Mouse (Mus musculus) heart, embryonic 16.5 days (tissue): ENCODE data around the gene Trip4. TPM values are rescaled to one million over a fixed set of nuclear protein-coding genes. Genes with fewer than 3 reads are reported as not detected.
"Not testable (repeated sequence)": the region's sequence is repeated elsewhere in the genome, so short reads cannot be mapped to it uniquely, and the experiment has no call there.

ENCODE experiments used
- ATAC-seq: fragments of 200-750 bp; cut with Nextera tagmentation; replicated peaks from 2 replicates; pipeline ENCODE4 v1.8.0; 2017; ENCODE audit warnings: moderate number of reproducible peaks; ENCODE audit not compliant: insufficient read depth, low FRiP score; ENCODE audit errors: extremely low read depth
- H3K27ac ChIP-seq: fragments of 300-500 bp; sonication (generic); 2 replicates; pipeline ENCODE4 v1.5.1; 2014; ENCODE audit warnings: mild to moderate bottlenecking, low read length, control low read depth, moderate library complexity
- H3K27me3 ChIP-seq: fragments of 300-500 bp; sonication (generic); 2 replicates; pipeline ENCODE4 v1.6.1; 2014; ENCODE audit warnings: low read length, mixed read lengths; ENCODE audit not compliant: control insufficient read depth, insufficient read depth
- H3K36me3 ChIP-seq: fragments of 300-500 bp; sonication (generic); 2 replicates; pipeline ENCODE4 v1.6.1; 2014; ENCODE audit not compliant: control insufficient read depth, insufficient read depth
- H3K4me1 ChIP-seq: fragments of 300-500 bp; sonication (generic); 2 replicates; pipeline ENCODE4 v1.6.1; 2014; ENCODE audit warnings: low read length, mixed read lengths; ENCODE audit not compliant: control insufficient read depth, insufficient read depth
- H3K4me2 ChIP-seq: fragments of 300-500 bp; sonication (generic); 2 replicates; pipeline ENCODE4 v1.6.1; 2014; ENCODE audit warnings: low read depth, mild to moderate bottlenecking, control low read depth, low read length
- H3K4me3 ChIP-seq: fragments of 300-500 bp; sonication (generic); 2 replicates; pipeline ENCODE4 v1.5.1; 2014; ENCODE audit warnings: mild to moderate bottlenecking, control low read depth, low read length
- H3K9ac ChIP-seq: fragments of 300-500 bp; sonication (generic); 2 replicates; pipeline ENCODE4 v1.6.1; 2014; ENCODE audit warnings: low read length, control low read depth
- H3K9me3 ChIP-seq: fragments of 300-500 bp; sonication (generic); replicated peaks from 2 replicates; pipeline ENCODE4 v1.6.1; 2016; ENCODE audit warnings: low read length; ENCODE audit not compliant: control insufficient read depth
- WGBS: fragments of 180-500 bp; shearing (Covaris S2); extraction: QIAGEN DNeasy Blood & Tissue Kit; methylation state at CpG from one replicate; pipeline ENCODE4 v1.1.7; 2014; 5-methylcytosine and 5-hydroxymethylcytosine counted together
- polyA plus RNA-seq: library from polyadenylated mRNA; unstranded; fragments of >200 nt; fragmentation: Nextera tagmentation; extraction: Ambion mirVana; gene quantifications from 2 replicates; pipeline ENCODE4 v1.2.1, GENCODE M21; 2015

Gene Trip4
- polyA plus RNA-seq, 1 experiment from 2014 or later = 22.5 TPM

DNA sequence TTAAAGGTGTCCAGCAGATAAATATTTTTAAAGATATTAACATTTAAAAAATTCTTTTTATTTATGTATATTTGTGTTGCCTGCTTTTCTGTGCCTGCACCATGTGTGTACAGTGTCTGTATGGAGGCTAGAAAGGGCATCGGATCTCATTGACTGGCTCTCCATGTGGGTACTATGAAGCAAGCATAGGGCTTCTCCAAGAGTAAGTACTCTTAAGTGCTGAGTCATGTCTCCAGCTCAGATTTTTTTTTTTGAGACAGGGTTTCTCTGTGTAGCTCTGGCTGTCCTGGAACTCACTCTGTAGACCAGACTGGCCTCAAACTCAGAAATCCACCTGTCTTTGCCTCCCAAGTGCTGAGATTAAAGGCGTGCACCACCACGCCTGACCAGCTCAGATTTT is 129.0 kb downstream of the Trip4 start:
- not testable (repeated sequence) for H3K36me3 ChIP-seq, H3K27me3 ChIP-seq, H3K27ac ChIP-seq, H3K9ac ChIP-seq, ATAC-seq, H3K9me3 ChIP-seq, H3K4me3 ChIP-seq, H3K4me2 ChIP-seq
- WGBS = 84% methylated on average over 3 of the region's 3 CpGs
- H3K4me1 ChIP-seq = peaks cover 16% of the 10 kb centered on the region

Other genes with a start within 250 kb of the Trip4 start
- gene Oaz2, start 240.8 kb downstream of the Trip4 start, polyA plus RNA-seq = 299 and 313 TPM in 2 replicates
- gene Zfp609, start 81.2 kb downstream of the Trip4 start, polyA plus RNA-seq = 4.2 and 5.1 TPM in 2 replicates
- 85.6 and 105 TPM in 2 replicates for gene Pclaf, start 18.6 kb downstream of the Trip4 start, polyA plus RNA-seq
- gene Csnk1g1, start 130 bp upstream of the Trip4 start, polyA plus RNA-seq = 11.7 and 12.4 TPM in 2 replicates
- 354 and 365 TPM in 2 replicates for gene Ppib, start 151.4 kb upstream of the Trip4 start, polyA plus RNA-seq
- gene Snx22, start 160.9 kb upstream of the Trip4 start, polyA plus RNA-seq = 1.4 and 1.8 TPM in 2 replicates
- 66.8 and 73.6 TPM in 2 replicates for gene Snx1, start 217.8 kb upstream of the Trip4 start, polyA plus RNA-seq
- gene Ciao2a, start 217.8 kb upstream of the Trip4 start, polyA plus RNA-seq = 152 and 175 TPM in 2 replicates
- gene Dapk2, start 249.4 kb upstream of the Trip4 start, polyA plus RNA-seq = 6.4 and 6.5 TPM in 2 replicates